Mouse (Mus musculus): ENCODE data around the gene Cables2. TPM values are rescaled to one million over a fixed set of nuclear protein-coding genes. Genes with fewer than 3 reads are reported as not detected.

The Cables2 gene
- polyA plus RNA-seq, 1 experiment from 2014 or later: 40.9 TPM

GRCm38 (mm10) chr2:180271804-180272395, 1.4 kb downstream of the Cables2 start:
- Histone ChIP-seq H3K9me3 (ENCODE audit: control insufficient read depth, low read length) (no peaks in the 10 kb centered on the region), H3K4me2 (replicated peaks) (peak overlapping the region; percentile 95), H3K27me3 (ENCODE audit: control insufficient read depth, insufficient read depth, low read length) (no peaks in the 10 kb centered on the region), H3K9ac (peak overlapping the region; percentile 97), H3K36me3 (replicated peaks; ENCODE audit: control insufficient read depth, insufficient read depth) (peaks cover 8% of the 10 kb centered on the region), H3K27ac (no peak overlapping the region), H3K4me3 (replicated peaks; ENCODE audit: low read length) (peak overlapping the region; percentile 92), H3K4me1 (replicated peaks; ENCODE audit: control insufficient read depth, insufficient read depth, low read length) (peaks cover 28% of the 10 kb centered on the region)
- 74% methylated on average over 5 of the region's 5 CpGs for WGBS
- ATAC-seq (ENCODE audit: low FRiP score) (no peak), DNase-seq (ENCODE audit: low spot score) (no peak)

DNA sequence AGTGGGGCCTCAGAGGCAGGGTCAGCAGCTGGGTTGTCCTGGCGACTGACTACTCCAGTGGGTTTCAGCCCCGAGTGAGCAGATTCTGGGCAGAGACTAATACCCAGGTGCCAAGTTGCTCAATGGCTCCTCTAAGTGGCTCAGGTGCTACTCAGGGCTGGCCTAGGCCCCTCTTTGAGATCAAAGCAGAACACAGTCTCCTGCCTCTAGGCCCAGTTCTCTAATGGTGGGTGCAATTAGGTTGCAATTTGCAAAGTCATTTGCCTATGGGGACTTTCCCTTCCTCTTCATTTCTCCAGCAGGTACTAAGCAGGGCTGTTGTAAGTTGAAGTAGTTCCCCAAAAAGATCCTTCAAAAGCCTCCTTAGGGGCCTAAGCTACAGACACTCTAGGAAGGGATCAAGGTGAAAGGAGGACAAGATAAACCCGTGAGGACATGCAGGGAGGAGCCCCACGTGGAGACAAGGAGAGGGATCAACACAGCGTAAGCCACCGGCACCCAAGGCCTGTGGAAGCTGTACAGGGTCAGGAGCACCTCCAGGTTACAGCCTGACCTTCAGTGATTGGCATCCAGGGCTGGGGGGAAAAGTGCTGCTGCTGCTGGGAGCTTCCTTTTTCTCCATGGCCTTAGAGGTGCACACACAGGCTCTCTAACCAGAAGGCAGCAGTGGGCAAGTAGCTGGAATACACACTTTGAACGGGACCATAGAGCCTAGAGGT, 2.6 kb downstream of the Cables2 start:
- H3K9me3 ChIP-seq (ENCODE audit: control insufficient read depth, low read length): no peaks in the 10 kb centered on the region
- peaks cover 20% of the 10 kb centered on the region for H3K36me3 ChIP-seq (replicated peaks; ENCODE audit: control insufficient read depth, insufficient read depth)
- H3K4me2 ChIP-seq (replicated peaks): no peak overlapping the region
- no peak overlapping the region for H3K27ac ChIP-seq
- ATAC-seq (ENCODE audit: low FRiP score) (no peak), DNase-seq (ENCODE audit: low spot score) (no peak)
- no peak overlapping the region for H3K4me3 ChIP-seq (replicated peaks; ENCODE audit: low read length)
- H3K4me1 ChIP-seq (replicated peaks; ENCODE audit: control insufficient read depth, insufficient read depth, low read length): peaks cover 28% of the 10 kb centered on the region
- no peaks in the 10 kb centered on the region for H3K27me3 ChIP-seq (ENCODE audit: control insufficient read depth, insufficient read depth, low read length)
- H3K9ac ChIP-seq: 0 out of 2 replicates have a peak overlapping the region, but pooled peaks have one; percentile 10
- 84% methylated on average over 7 of the region's 7 CpGs for WGBS

- Histone ChIP-seq H3K4me1 (replicated peaks; ENCODE audit: control insufficient read depth, insufficient read depth, low read length) (peaks cover 28% of the 10 kb centered on the region), H3K27ac (no peak overlapping the region), H3K9ac (no peak overlapping the region), H3K27me3 (ENCODE audit: control insufficient read depth, insufficient read depth, low read length) (no peaks in the 10 kb centered on the region), H3K4me3 (replicated peaks; ENCODE audit: low read length) (no peak overlapping the region), H3K9me3 (ENCODE audit: control insufficient read depth, low read length) (no peaks in the 10 kb centered on the region), H3K4me2 (replicated peaks) (no peak overlapping the region), H3K36me3 (replicated peaks; ENCODE audit: control insufficient read depth, insufficient read depth) (peaks cover 21% of the 10 kb centered on the region)
- ATAC-seq (ENCODE audit: low FRiP score) (no peak), DNase-seq (ENCODE audit: low spot score) (no peak)
- WGBS: 92% methylated on average over 10 of the region's 10 CpGs
Measured at GRCm38 (mm10) chr2:180269329-180269728, 4.0 kb downstream of the Cables2 start.

DNA sequence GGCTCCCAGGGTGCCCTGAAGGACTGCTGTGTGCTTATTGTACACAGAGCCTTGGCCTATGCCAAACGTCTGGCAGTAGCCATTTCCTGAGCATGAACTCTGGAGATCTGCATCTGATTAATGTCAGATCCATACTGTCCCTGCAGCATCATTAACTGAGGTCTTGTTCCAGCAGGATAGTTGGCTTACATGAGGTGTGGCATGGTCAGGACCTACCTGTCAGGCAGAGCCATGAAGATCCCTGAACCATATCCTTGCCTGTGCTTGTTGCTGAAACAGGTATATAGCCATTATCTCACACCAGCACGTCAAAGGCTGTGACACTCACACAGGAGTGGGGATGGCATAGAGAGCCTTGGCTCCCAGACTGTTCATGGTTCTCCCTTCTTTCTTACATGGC, 5.3 kb downstream of the Cables2 start:
- no peak overlapping the region for H3K27ac ChIP-seq
- H3K36me3 ChIP-seq (replicated peaks; ENCODE audit: control insufficient read depth, insufficient read depth): peaks cover 35% of the 10 kb centered on the region
- ATAC-seq (ENCODE audit: low FRiP score) (no peak), DNase-seq (ENCODE audit: low spot score) (no peak)
- H3K4me3 ChIP-seq (replicated peaks; ENCODE audit: low read length): no peak overlapping the region
- H3K9me3 ChIP-seq (ENCODE audit: control insufficient read depth, low read length): no peaks in the 10 kb centered on the region
- H3K4me1 ChIP-seq (replicated peaks; ENCODE audit: control insufficient read depth, insufficient read depth, low read length): peaks cover 24% of the 10 kb centered on the region
- H3K9ac ChIP-seq: no peak overlapping the region
- 69% methylated on average over 2 of the region's 2 CpGs for whole genome bisulfite sequencing
- no peak overlapping the region for H3K4me2 ChIP-seq (replicated peaks)
- no peaks in the 10 kb centered on the region for H3K27me3 ChIP-seq (ENCODE audit: control insufficient read depth, insufficient read depth, low read length)

DNA sequence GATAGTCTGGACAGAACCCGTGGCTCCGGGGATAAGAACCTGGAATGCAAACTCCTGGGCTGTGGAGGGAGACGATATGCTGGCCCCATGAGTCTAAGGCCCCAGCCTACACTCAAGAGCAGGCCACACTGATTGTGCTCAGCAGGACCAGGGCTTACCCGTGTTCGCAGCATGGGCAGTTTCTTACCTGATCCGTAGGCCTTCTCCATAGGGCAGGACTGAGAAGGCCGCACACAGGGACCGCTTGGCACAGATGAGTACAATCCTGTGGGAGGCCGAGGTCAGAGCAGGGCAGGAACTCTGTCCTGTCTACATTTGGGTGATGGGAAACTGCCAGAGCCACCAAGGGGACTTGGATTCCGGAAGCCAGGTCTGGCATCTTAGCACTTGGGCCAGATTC, 10.4 kb downstream of the Cables2 start:
- no peak overlapping the region for H3K4me2 ChIP-seq (replicated peaks)
- no peak overlapping the region for H3K9ac ChIP-seq
- H3K36me3 ChIP-seq (replicated peaks; ENCODE audit: control insufficient read depth, insufficient read depth): peaks cover 78% of the 10 kb centered on the region
- H3K4me3 ChIP-seq (replicated peaks; ENCODE audit: low read length): no peak overlapping the region
- H3K9me3 ChIP-seq (ENCODE audit: control insufficient read depth, low read length): no peaks in the 10 kb centered on the region
- peaks cover 6% of the 10 kb centered on the region for H3K4me1 ChIP-seq (replicated peaks; ENCODE audit: control insufficient read depth, insufficient read depth, low read length)
- H3K27me3 ChIP-seq (ENCODE audit: control insufficient read depth, insufficient read depth, low read length): no peaks in the 10 kb centered on the region
- WGBS: 92% methylated on average over 10 of the region's 10 CpGs
- ATAC-seq (ENCODE audit: low FRiP score) (no peak), DNase-seq (ENCODE audit: low spot score) (no peak)
- no peak overlapping the region for H3K27ac ChIP-seq

- Histone ChIP-seq H3K9ac (no peak overlapping the region), H3K9me3 (ENCODE audit: control insufficient read depth, low read length) (no peaks in the 10 kb centered on the region), H3K27ac (no peak overlapping the region), H3K36me3 (replicated peaks; ENCODE audit: control insufficient read depth, insufficient read depth) (peaks cover 78% of the 10 kb centered on the region), H3K27me3 (ENCODE audit: control insufficient read depth, insufficient read depth, low read length) (no peaks in the 10 kb centered on the region), H3K4me1 (replicated peaks; ENCODE audit: control insufficient read depth, insufficient read depth, low read length) (peaks cover 7% of the 10 kb centered on the region), H3K4me3 (replicated peaks; ENCODE audit: low read length) (no peak overlapping the region), H3K4me2 (replicated peaks) (no peak overlapping the region)
- no peak for ATAC-seq (ENCODE audit: low FRiP score)
- no peak for DNase-seq (ENCODE audit: low spot score)
- 84% methylated on average over 3 of the region's 3 CpGs for WGBS
Measured at GRCm38 (mm10) chr2:180262441-180262840, 10.9 kb downstream of the Cables2 start.

- no peak for ATAC-seq (ENCODE audit: low FRiP score)
- H3K9me3 ChIP-seq (ENCODE audit: control insufficient read depth, low read length): no peaks in the 10 kb centered on the region
- no peak for DNase-seq (ENCODE audit: low spot score)
- H3K36me3 ChIP-seq (replicated peaks; ENCODE audit: control insufficient read depth, insufficient read depth): peaks cover 77% of the 10 kb centered on the region
- no peak overlapping the region for H3K9ac ChIP-seq
- no peak overlapping the region for H3K4me2 ChIP-seq (replicated peaks)
- H3K4me1 ChIP-seq (replicated peaks; ENCODE audit: control insufficient read depth, insufficient read depth, low read length): peaks cover 7% of the 10 kb centered on the region
- WGBS: 92% methylated on average over 7 of the region's 7 CpGs
- H3K27ac ChIP-seq: no peak overlapping the region
- H3K27me3 ChIP-seq (ENCODE audit: control insufficient read depth, insufficient read depth, low read length): no peaks in the 10 kb centered on the region
- H3K4me3 ChIP-seq (replicated peaks; ENCODE audit: low read length): no peak overlapping the region
Measured at GRCm38 (mm10) chr2:180261901-180262300, 11.4 kb downstream of the Cables2 start.

DNA sequence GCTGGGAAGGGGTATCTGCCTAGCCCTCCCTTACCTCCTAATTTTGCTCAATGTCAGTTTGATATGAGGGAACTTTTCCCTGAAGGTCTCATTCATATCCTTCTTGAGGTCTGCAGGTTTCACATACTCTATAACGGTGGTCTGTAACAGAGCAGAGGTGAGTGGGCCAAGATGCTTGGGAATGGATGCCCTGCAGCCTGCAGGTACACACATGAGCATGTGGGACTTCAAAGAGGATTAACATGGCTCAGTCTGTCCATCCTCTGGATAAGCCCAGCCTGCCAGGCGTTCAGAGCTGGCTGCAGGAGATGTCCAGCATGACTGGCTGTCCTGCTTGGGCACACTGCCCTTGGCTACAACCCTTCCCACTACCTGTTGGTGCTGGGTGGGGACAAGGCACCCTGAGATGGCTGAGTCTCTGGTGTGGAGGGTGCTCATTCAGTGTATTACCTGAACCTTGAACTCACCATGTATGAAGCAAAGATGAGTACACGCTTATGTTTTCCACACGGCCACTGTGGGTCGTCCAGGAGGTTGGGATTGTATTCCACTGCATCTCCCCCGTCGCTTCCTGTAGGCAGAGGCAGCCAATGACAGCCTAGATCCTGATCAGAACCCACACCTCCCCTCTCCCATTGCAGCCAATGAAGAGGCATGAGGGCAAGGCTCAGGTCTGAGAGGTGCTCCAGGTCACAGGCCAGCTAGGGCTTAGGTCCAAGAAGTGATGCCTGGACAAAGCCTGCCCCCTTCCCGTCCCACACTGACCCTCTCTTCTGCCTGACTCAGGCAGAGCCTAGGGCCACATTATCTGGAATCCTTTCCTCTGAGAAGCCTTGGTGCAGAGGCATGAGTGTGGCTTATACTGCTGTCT, 12.5 kb downstream of the Cables2 start:
- no peak for DNase-seq (ENCODE audit: low spot score)
- H3K4me1 ChIP-seq (replicated peaks; ENCODE audit: control insufficient read depth, insufficient read depth, low read length): peaks cover 12% of the 10 kb centered on the region
- no peak for ATAC-seq (ENCODE audit: low FRiP score)
- H3K9me3 ChIP-seq (ENCODE audit: control insufficient read depth, low read length): no peaks in the 10 kb centered on the region
- H3K27ac ChIP-seq: no peak overlapping the region
- H3K27me3 ChIP-seq (ENCODE audit: control insufficient read depth, insufficient read depth, low read length): no peaks in the 10 kb centered on the region
- H3K36me3 ChIP-seq (replicated peaks; ENCODE audit: control insufficient read depth, insufficient read depth): peaks cover 66% of the 10 kb centered on the region
- WGBS: 69% methylated on average over 8 of the region's 8 CpGs
- H3K9ac ChIP-seq: no peak overlapping the region
- no peak overlapping the region for H3K4me2 ChIP-seq (replicated peaks)
- no peak overlapping the region for H3K4me3 ChIP-seq (replicated peaks; ENCODE audit: low read length)

All from hindbrain, embryonic 14.5 days (tissue).